Mouse (Mus musculus) heart, embryonic 15.5 days (tissue): ENCODE measurements at regions not wholly inside any gene's neighbourhood (a gene's known extent, or its start where the extent isn't known, plus 50 kb on each side); places are given as distances from the start of the nearest gene placed in this dataset.

Experiments used
- ATAC-seq: fragments of 200-750 bp; cut with Nextera tagmentation; replicated peaks from 2 replicates; pipeline ENCODE4 v1.8.0; 2017; ENCODE audit warnings: low read depth, moderate TSS enrichment; ENCODE audit not compliant: insufficient number of reproducible peaks, insufficient read depth, low FRiP score
- H3K27ac ChIP-seq: fragments of 300-500 bp; sonication (generic); 2 replicates; pipeline ENCODE4 v1.5.1; 2015; ENCODE audit warnings: mild to moderate bottlenecking, inconsistent platforms
- H3K27me3 ChIP-seq: fragments of 300-500 bp; sonication (generic); 2 replicates; pipeline ENCODE4 v1.6.1; 2015; ENCODE audit warnings: inconsistent platforms
- H3K36me3 ChIP-seq: fragments of 300-500 bp; sonication (generic); 2 replicates; pipeline ENCODE4 v1.6.1; 2015; ENCODE audit warnings: mild to moderate bottlenecking, inconsistent platforms
- H3K4me1 ChIP-seq: fragments of 300-500 bp; sonication (generic); replicated peaks from 2 replicates; pipeline ENCODE4 v1.6.1; 2015; ENCODE audit warnings: inconsistent platforms
- H3K4me2 ChIP-seq: fragments of 300-500 bp; sonication (generic); 2 replicates; pipeline ENCODE4 v1.6.1; 2015; ENCODE audit warnings: inconsistent platforms, mild to moderate bottlenecking, moderate library complexity
- H3K4me3 ChIP-seq: fragments of 300-500 bp; sonication (generic); 2 replicates; pipeline ENCODE4 v1.5.1; 2015; ENCODE audit warnings: mild to moderate bottlenecking, inconsistent platforms
- H3K9ac ChIP-seq: fragments of 300-500 bp; sonication (generic); 2 replicates; pipeline ENCODE4 v1.6.1; 2015; ENCODE audit warnings: mild to moderate bottlenecking, inconsistent platforms
- H3K9me3 ChIP-seq: fragments of 300-500 bp; sonication (generic); replicated peaks from 2 replicates; pipeline ENCODE4 v1.6.1; 2016; ENCODE audit warnings: inconsistent platforms
- whole genome bisulfite sequencing: fragments of 180-500 bp; shearing (Covaris S2); methylation state at CpG from one replicate; pipeline ENCODE4 v1.1.7; 2015; ENCODE audit warnings: mixed read lengths; 5-methylcytosine and 5-hydroxymethylcytosine counted together

DNA sequence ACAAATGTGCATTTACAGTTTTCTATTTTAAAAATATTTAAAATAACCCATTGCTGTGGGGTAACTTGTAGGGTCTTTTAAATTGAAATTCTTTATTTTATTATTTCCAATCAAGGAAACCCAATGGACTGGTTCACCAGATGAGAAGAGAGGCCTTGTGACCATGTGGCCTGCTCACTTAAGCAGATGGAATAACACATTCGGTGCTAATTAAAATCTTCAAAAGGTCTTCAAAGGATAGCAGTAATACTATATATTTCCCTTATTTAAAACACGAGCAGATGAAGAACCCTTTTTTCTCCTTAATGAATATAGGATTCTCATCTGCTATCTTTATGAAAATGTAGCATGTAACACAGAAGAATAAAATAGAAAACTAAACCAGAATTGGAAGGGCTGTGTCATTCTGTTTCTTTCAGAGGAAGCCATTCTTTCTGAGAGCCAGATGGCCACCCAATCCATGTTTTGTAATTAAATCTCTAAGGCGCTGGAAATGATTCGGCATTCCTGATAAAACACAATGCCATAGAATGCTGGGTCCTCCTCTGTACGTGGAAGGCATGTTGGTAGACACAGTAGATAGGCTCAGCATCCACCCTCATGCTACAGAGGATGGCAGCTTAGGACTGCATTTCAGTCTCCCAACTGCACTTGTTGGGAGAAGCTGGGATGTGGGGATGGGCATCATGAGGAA, 134.4 kb upstream of the Cttnbp2 start:
- no peak overlapping the region for H3K27ac ChIP-seq
- WGBS: 80% methylated on average over 5 of the region's 5 CpGs
- no peak for ATAC-seq
- no peaks in the 10 kb centered on the region for H3K27me3 ChIP-seq
- H3K36me3 ChIP-seq: no peaks in the 10 kb centered on the region
- no peak overlapping the region for H3K4me2 ChIP-seq
- H3K9ac ChIP-seq: no peak overlapping the region
- H3K4me3 ChIP-seq: no peak overlapping the region
- H3K9me3 ChIP-seq: no peaks in the 10 kb centered on the region
- no peaks in the 10 kb centered on the region for H3K4me1 ChIP-seq

- WGBS: 81% methylated on average over 3 of the region's 3 CpGs
- Histone ChIP-seq H3K9ac (no peak overlapping the region), H3K36me3 (no peaks in the 10 kb centered on the region), H3K9me3 (no peaks in the 10 kb centered on the region), H3K4me1 (no peaks in the 10 kb centered on the region), H3K27me3 (no peaks in the 10 kb centered on the region), H3K4me3 (no peak overlapping the region), H3K4me2 (no peak overlapping the region), H3K27ac (no peak overlapping the region)
- ATAC-seq: no peak
Observed at GRCm38 (mm10) chr6:18651319-18651718, 136.7 kb upstream of the Cttnbp2 start.

GRCm38 (mm10) chr6:18652006-18652601, 137.5 kb upstream of the Cttnbp2 start:
- Histone ChIP-seq H3K27me3 (no peaks in the 10 kb centered on the region), H3K9me3 (no peaks in the 10 kb centered on the region), H3K9ac (no peak overlapping the region), H3K27ac (peak overlapping the region; percentile 12; the same call in 1 of the 2 replicates), H3K4me1 (no peaks in the 10 kb centered on the region), H3K4me2 (no peak overlapping the region), H3K36me3 (no peaks in the 10 kb centered on the region), H3K4me3 (no peak overlapping the region)
- 44% methylated on average over 12 of the region's 12 CpGs for WGBS
- ATAC-seq: no peak

DNA sequence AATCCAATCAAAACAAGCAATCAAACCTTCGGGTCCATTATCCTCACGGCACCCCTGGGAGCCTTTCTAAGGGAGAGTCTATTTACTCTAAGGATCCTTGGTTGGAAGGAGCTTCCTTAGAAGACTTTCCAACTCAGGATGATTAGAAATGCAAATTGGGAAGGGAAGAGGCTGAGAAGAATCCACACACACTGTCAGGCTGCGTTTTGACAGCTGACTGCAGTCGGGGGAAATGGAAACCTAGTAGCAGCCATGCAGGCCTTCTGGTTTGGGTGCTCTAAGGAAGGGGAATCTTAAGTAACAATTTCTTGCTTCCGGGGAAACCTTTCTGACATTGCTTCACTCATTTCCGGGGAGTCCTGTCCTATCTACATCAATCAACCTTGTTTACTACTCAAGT, 139.6 kb upstream of the Cttnbp2 start:
- H3K9me3 ChIP-seq: no peaks in the 10 kb centered on the region
- 59% methylated on average over 6 of the region's 6 CpGs for WGBS
- H3K27me3 ChIP-seq: no peaks in the 10 kb centered on the region
- H3K27ac ChIP-seq: no peak overlapping the region
- no peak overlapping the region for H3K4me3 ChIP-seq
- H3K9ac ChIP-seq: no peak overlapping the region
- no peak for ATAC-seq
- no peak overlapping the region for H3K4me2 ChIP-seq
- no peaks in the 10 kb centered on the region for H3K4me1 ChIP-seq
- H3K36me3 ChIP-seq: no peaks in the 10 kb centered on the region

GRCm38 (mm10) chr6:18656202-18656601, 141.6 kb upstream of the Cttnbp2 start:
- H3K27ac ChIP-seq: no peak overlapping the region
- H3K4me3 ChIP-seq: no peak overlapping the region
- H3K9me3 ChIP-seq: no peaks in the 10 kb centered on the region
- no peaks in the 10 kb centered on the region for H3K27me3 ChIP-seq
- no peaks in the 10 kb centered on the region for H3K36me3 ChIP-seq
- no peaks in the 10 kb centered on the region for H3K4me1 ChIP-seq
- H3K4me2 ChIP-seq: no peak overlapping the region
- ATAC-seq: no peak
- WGBS: 84% methylated on average over 4 of the region's 4 CpGs
- no peak overlapping the region for H3K9ac ChIP-seq

DNA sequence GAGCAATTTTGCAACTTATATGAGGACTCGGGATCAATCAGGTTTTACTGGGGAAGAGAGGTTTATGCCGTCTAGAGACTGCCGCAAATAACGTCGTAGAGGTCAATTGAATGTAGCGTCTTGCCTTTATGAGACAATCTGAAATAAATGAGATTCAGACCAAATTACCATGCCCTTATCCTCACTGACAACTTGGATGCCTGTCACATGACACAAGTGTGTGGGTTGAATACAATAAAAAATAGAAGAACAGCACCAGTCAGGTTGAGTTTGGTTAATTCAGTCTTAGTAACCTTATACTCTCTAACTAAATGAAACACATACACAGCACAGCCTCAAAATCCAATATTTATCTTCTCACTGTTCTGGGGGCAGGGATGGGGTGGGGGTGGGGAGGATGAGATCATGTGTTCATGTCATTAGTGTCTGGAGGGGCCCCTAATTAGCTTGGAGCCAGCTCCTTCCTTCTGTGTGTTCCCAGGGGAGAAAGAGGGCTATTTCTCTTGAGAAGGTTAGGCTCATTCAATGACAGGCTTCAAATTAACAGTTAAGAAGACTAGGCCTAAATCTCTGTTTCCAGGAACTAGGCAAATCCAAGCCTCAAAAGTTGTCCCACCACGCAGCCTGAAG, 142.2 kb upstream of the Cttnbp2 start:
- WGBS: 83% methylated on average over 7 of the region's 7 CpGs
- no peak for ATAC-seq

DNA sequence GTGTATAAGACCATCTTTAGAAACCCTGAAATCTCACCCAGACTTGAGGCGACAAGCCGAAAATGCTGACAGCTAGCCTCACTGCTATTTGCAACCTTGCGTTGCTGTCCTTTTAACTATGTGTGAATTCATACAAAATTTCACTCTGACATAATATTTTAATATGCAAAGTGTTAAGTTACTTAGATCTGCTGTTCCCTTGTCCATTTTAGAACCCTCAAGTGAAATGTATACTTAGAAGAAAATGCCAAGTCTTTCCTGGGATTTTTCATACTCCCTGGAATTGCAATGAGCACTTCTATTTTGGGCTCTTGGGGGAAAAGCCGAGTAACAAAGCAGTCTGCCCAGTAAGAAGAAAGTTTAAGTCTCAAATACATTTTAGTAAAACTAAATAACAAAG, 150.0 kb upstream of the Cttnbp2 start:
- ATAC-seq: no peak
- 74% methylated on average over 4 of the region's 4 CpGs for WGBS
- H3K36me3 ChIP-seq: no peaks in the 10 kb centered on the region
- H3K27ac ChIP-seq: no peak overlapping the region
- H3K9ac ChIP-seq: no peak overlapping the region
- no peaks in the 10 kb centered on the region for H3K9me3 ChIP-seq
- no peak overlapping the region for H3K4me2 ChIP-seq
- no peak overlapping the region for H3K4me3 ChIP-seq
- no peaks in the 10 kb centered on the region for H3K4me1 ChIP-seq
- H3K27me3 ChIP-seq: no peaks in the 10 kb centered on the region

More for the DNA sequence above, 142.2 kb upstream of the Cttnbp2 start:
- no peaks in the 10 kb centered on the region for H3K27me3 ChIP-seq
- no peak overlapping the region for H3K27ac ChIP-seq
- H3K4me3 ChIP-seq: no peak overlapping the region
- H3K4me2 ChIP-seq: no peak overlapping the region
- no peaks in the 10 kb centered on the region for H3K36me3 ChIP-seq
- H3K9ac ChIP-seq: no peak overlapping the region
- H3K4me1 ChIP-seq: no peaks in the 10 kb centered on the region
- no peaks in the 10 kb centered on the region for H3K9me3 ChIP-seq

DNA sequence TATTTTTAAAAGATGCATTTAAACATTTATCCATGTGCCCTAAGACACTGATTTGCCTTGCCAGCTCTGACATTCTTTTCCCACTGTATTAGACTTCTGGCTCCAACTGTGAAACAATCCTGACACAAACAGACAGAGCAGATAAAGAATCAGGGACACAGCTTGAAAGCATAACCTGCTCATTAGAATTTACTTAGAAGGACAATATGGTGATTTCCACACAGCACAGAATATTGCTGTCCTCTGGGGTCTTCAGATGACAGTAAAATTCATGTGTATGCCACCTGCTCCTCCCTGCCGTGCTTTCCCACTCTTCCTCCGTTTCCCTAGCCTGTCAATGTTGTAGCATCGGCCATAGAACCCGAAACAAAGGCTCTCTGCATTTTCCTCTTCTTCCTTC, 151.3 kb upstream of the Cttnbp2 start:
- H3K4me3 ChIP-seq: no peak overlapping the region
- no peak overlapping the region for H3K9ac ChIP-seq
- no peaks in the 10 kb centered on the region for H3K4me1 ChIP-seq
- no peak overlapping the region for H3K4me2 ChIP-seq
- no peaks in the 10 kb centered on the region for H3K9me3 ChIP-seq
- H3K27me3 ChIP-seq: no peaks in the 10 kb centered on the region
- WGBS: 76% methylated on average over 4 of the region's 4 CpGs
- H3K27ac ChIP-seq: no peak overlapping the region
- H3K36me3 ChIP-seq: no peaks in the 10 kb centered on the region
- ATAC-seq: no peak

- H3K27ac ChIP-seq: no peak overlapping the region
- WGBS: 48% methylated on average over 4 of the region's 4 CpGs
- no peak overlapping the region for H3K9ac ChIP-seq
- H3K36me3 ChIP-seq: no peaks in the 10 kb centered on the region
- no peak overlapping the region for H3K4me3 ChIP-seq
- no peak overlapping the region for H3K4me2 ChIP-seq
- H3K4me1 ChIP-seq: no peaks in the 10 kb centered on the region
- no peaks in the 10 kb centered on the region for H3K9me3 ChIP-seq
- H3K27me3 ChIP-seq: no peaks in the 10 kb centered on the region
- ATAC-seq: no peak
Observed at GRCm38 (mm10) chr6:18666543-18666942, 151.9 kb upstream of the Cttnbp2 start.

DNA sequence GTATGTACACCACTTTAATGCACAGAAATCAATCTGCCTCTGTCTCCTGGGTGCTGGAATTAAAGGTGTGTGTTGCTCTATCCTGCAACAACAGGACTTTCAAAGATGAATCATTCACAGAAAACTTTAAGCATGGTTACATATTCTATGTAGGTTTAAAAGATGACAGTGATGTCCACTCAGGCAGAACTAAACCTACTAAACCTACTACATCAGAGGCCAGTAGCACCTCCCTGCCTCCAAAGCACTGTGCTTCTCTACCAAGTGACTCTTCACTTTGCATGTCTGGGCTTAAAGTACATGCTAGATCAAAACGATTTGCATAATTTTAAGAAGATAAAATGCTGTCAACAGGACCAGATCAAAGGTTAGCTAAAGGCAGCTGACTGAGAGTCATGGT, 156.0 kb upstream of the Cttnbp2 start:
- Histone ChIP-seq H3K36me3 (no peaks in the 10 kb centered on the region), H3K4me3 (no peak overlapping the region), H3K9me3 (no peaks in the 10 kb centered on the region), H3K4me2 (no peak overlapping the region), H3K4me1 (no peaks in the 10 kb centered on the region), H3K27ac (no peak overlapping the region), H3K27me3 (no peaks in the 10 kb centered on the region), H3K9ac (no peak overlapping the region)
- 53% methylated on average over 1 of the region's 1 CpGs for WGBS
- ATAC-seq: no peak

GRCm38 (mm10) chr6:18674584-18675250, 160.1 kb upstream of the Cttnbp2 start:
- Histone ChIP-seq H3K27me3 (no peaks in the 10 kb centered on the region), H3K27ac (no peak overlapping the region), H3K4me3 (no peak overlapping the region), H3K4me1 (no peaks in the 10 kb centered on the region), H3K9ac (no peak overlapping the region), H3K4me2 (no peak overlapping the region), H3K36me3 (no peaks in the 10 kb centered on the region), H3K9me3 (no peaks in the 10 kb centered on the region)
- ATAC-seq: no peak
- 70% methylated on average over 5 of the region's 5 CpGs for WGBS
